Comparison of ENCODE assay signal across 9 mouse cellular contexts in genomic region chrX:151117432-151117831, GRCm38 (mm10). TPM values are rescaled to one million over a fixed set of nuclear protein-coding genes. Genes with fewer than 3 reads are reported as not detected.
A peak's percentile ranks its signal among the peaks of the same experiment; 100 is the strongest.
DNase-seq lines count a peak whose midpoint lies in the region; ATAC-seq and TF ChIP-seq lines count a peak whose summit lies in the region.
"Had no signal": no experiment of that assay in that cellular context is flagged by ENCODE, and none has a peak within 500 bp of the region (broad histone marks: within the 10 kb centered on the region; RNA-seq: fewer than 3 reads in every experiment).

No protein-coding gene starts in this region.

- 11% methylated on average over 2 of the region's 2 CpGs for WGBS in hindbrain, embryonic 11.5 days
- 7% methylated on average over 2 of the region's 2 CpGs for WGBS in hindbrain, embryonic 14.5 days
- 11% methylated on average over 2 of the region's 2 CpGs for WGBS in stomach, postnatal 0 days
- 9% methylated on average over 2 of the region's 2 CpGs for WGBS in hindbrain, embryonic 16.5 days

- H3K9ac ChIP-seq in hindbrain, embryonic 11.5 days (ENCODE audit: low read depth, low read length): no peak overlapping the region
- no peak overlapping the region for H3K9ac ChIP-seq in hindbrain, embryonic 14.5 days
- no peak overlapping the region for H3K9ac ChIP-seq in stomach, postnatal 0 days (ENCODE audit: low read length)
- H3K9ac ChIP-seq in hindbrain, embryonic 16.5 days (ENCODE audit: low read depth, low read length): no peak overlapping the region
- H3K9ac ChIP-seq: midbrain, embryonic 12.5 days had no signal

- no peak overlapping the region for H3K4me3 ChIP-seq in hindbrain, embryonic 11.5 days (ENCODE audit: low read depth, low read length)
- H3K4me3 ChIP-seq in hindbrain, embryonic 14.5 days (replicated peaks; ENCODE audit: low read length): no peak overlapping the region
- no peak overlapping the region for H3K4me3 ChIP-seq in cortical plate, adult 2 months (ENCODE audit: insufficient read depth, low read length)
- no peak overlapping the region for H3K4me3 ChIP-seq in stomach, postnatal 0 days (ENCODE audit: low read depth, low read length)
- H3K4me3 ChIP-seq in hindbrain, embryonic 16.5 days (ENCODE audit: low read length): no peak overlapping the region
- H3K4me3 ChIP-seq: hindbrain, embryonic 10.5 days; midbrain, embryonic 12.5 days had no signal

- no peak for TF ChIP-seq EP300 in stomach, postnatal 0 days (optimal IDR thresholded peaks at IDR 0.05)

- H3K36me3 ChIP-seq in hindbrain, embryonic 11.5 days (ENCODE audit: control insufficient read depth, insufficient read depth, low read length): no peaks in the 10 kb centered on the region
- H3K36me3 ChIP-seq in hindbrain, embryonic 14.5 days (replicated peaks; ENCODE audit: control insufficient read depth, insufficient read depth): no peaks in the 10 kb centered on the region
- no peaks in the 10 kb centered on the region for H3K36me3 ChIP-seq in stomach, postnatal 0 days (ENCODE audit: control insufficient read depth, insufficient read depth, low read length)
- H3K36me3 ChIP-seq in hindbrain, embryonic 16.5 days (ENCODE audit: control insufficient read depth, insufficient read depth, low read length): no peaks in the 10 kb centered on the region
- H3K36me3 ChIP-seq: hindbrain, embryonic 10.5 days; midbrain, embryonic 12.5 days had no signal

- H3K27me3 ChIP-seq in hindbrain, embryonic 11.5 days (ENCODE audit: control insufficient read depth, insufficient read depth, low read length): no peaks in the 10 kb centered on the region
- H3K27me3 ChIP-seq in hindbrain, embryonic 14.5 days (ENCODE audit: control insufficient read depth, insufficient read depth, low read length): no peaks in the 10 kb centered on the region
- no peaks in the 10 kb centered on the region for H3K27me3 ChIP-seq in stomach, postnatal 0 days (ENCODE audit: control insufficient read depth, insufficient read depth, low read length)
- H3K27me3 ChIP-seq in hindbrain, embryonic 16.5 days (replicated peaks; ENCODE audit: control insufficient read depth, insufficient read depth, low read length): no peaks in the 10 kb centered on the region
- H3K27me3 ChIP-seq: midbrain, embryonic 12.5 days had no signal

- no peaks in the 10 kb centered on the region for H3K4me1 ChIP-seq in hindbrain, embryonic 11.5 days (replicated peaks; ENCODE audit: control insufficient read depth, insufficient read depth, low read length)
- no peaks in the 10 kb centered on the region for H3K4me1 ChIP-seq in hindbrain, embryonic 14.5 days (replicated peaks; ENCODE audit: control insufficient read depth, insufficient read depth, low read length)
- H3K4me1 ChIP-seq in cortical plate, adult 2 months (ENCODE audit: control insufficient read depth, insufficient read depth, low read length): no peaks in the 10 kb centered on the region
- H3K4me1 ChIP-seq in stomach, postnatal 0 days (replicated peaks; ENCODE audit: control insufficient read depth, insufficient read depth): no peaks in the 10 kb centered on the region
- no peaks in the 10 kb centered on the region for H3K4me1 ChIP-seq in hindbrain, embryonic 16.5 days (ENCODE audit: control insufficient read depth, insufficient read depth, low read depth, low read length)
- H3K4me1 ChIP-seq: hindbrain, embryonic 10.5 days; midbrain, embryonic 12.5 days had no signal

- no peak for ATAC-seq in hindbrain, embryonic 11.5 days (ENCODE audit: low FRiP score)
- ATAC-seq in hindbrain, embryonic 14.5 days (ENCODE audit: low FRiP score): no peak
- ATAC-seq in stomach, postnatal 0 days (ENCODE audit: low FRiP score, low TSS enrichment): no peak
- no peak for ATAC-seq in hindbrain, embryonic 16.5 days

- peak; percentile 33 for TF ChIP-seq CTCF in cortical plate, adult 2 months (IDR thresholded peaks at IDR 0.05; ENCODE audit: extremely low read depth, insufficient read depth, low read length)
- peak; percentile 68 for TF ChIP-seq CTCF in stomach, postnatal 0 days (IDR thresholded peaks at IDR 0.05; ENCODE audit: low read depth)

- DNase-seq in hindbrain, embryonic 11.5 days (ENCODE audit: low spot score): peak; percentile 14
- no peak for DNase-seq in hindbrain, embryonic 14.5 days (ENCODE audit: low spot score)
- peak; percentile 5 for DNase-seq in thymus, postnatal 14 days
- DNase-seq in thymus, postnatal 0 days (ENCODE audit: low spot score): no peak
- no peak for DNase-seq in stomach, postnatal 0 days (ENCODE audit: low spot score)

- H3K9me3 ChIP-seq in hindbrain, embryonic 11.5 days (ENCODE audit: control insufficient read depth, low read length): no peaks in the 10 kb centered on the region
- H3K9me3 ChIP-seq in hindbrain, embryonic 14.5 days (ENCODE audit: control insufficient read depth, low read length): no peaks in the 10 kb centered on the region
- no peaks in the 10 kb centered on the region for H3K9me3 ChIP-seq in stomach, postnatal 0 days (ENCODE audit: control insufficient read depth, low read length)
- H3K9me3 ChIP-seq in hindbrain, embryonic 16.5 days (ENCODE audit: control insufficient read depth, low read length): no peaks in the 10 kb centered on the region
- H3K9me3 ChIP-seq: hindbrain, embryonic 10.5 days; midbrain, embryonic 12.5 days had no signal

- no peak overlapping the region for H3K27ac ChIP-seq in hindbrain, embryonic 11.5 days (ENCODE audit: low read depth, low read length)
- no peak overlapping the region for H3K27ac ChIP-seq in hindbrain, embryonic 14.5 days
- H3K27ac ChIP-seq in cortical plate, adult 2 months (ENCODE audit: insufficient read depth, low read length): no peak overlapping the region
- H3K27ac ChIP-seq in stomach, postnatal 0 days (replicated peaks): no peak overlapping the region
- no peak overlapping the region for H3K27ac ChIP-seq in hindbrain, embryonic 16.5 days (ENCODE audit: low read depth, low read length)
- H3K27ac ChIP-seq: hindbrain, embryonic 10.5 days; midbrain, embryonic 12.5 days had no signal

- no peak for TF ChIP-seq POLR2A in cortical plate, adult 2 months (IDR thresholded peaks at IDR 0.05; ENCODE audit: extremely low read depth, insufficient read depth, low read length)

- H3K4me2 ChIP-seq in hindbrain, embryonic 11.5 days (replicated peaks; ENCODE audit: low read depth, low read length): no peak overlapping the region
- no peak overlapping the region for H3K4me2 ChIP-seq in hindbrain, embryonic 14.5 days (replicated peaks)
- no peak overlapping the region for H3K4me2 ChIP-seq in stomach, postnatal 0 days (replicated peaks; ENCODE audit: low read depth)
- no peak overlapping the region for H3K4me2 ChIP-seq in hindbrain, embryonic 16.5 days (ENCODE audit: low read length)
- H3K4me2 ChIP-seq: midbrain, embryonic 12.5 days had no signal

RNA-seq across cellular contexts. Expression of gene Tsr2, which starts 21.1 kb away (rescaled TPM):
- polyA plus RNA-seq in hindbrain, embryonic 11.5 days (2014; fragmentation: Nextera tagmentation; extraction: Ambion mirVana): 39.1 and 43.1 TPM in 2 replicates
- polyA plus RNA-seq in hindbrain, embryonic 14.5 days (2014; fragmentation: Nextera tagmentation; extraction: Ambion mirVana): 32.1 and 32.5 TPM in 2 replicates
- polyA plus RNA-seq in thymus, postnatal 0 days (2015; fragmentation: Nextera tagmentation; extraction: Ambion mirVana): 26.6 and 28.7 TPM in 2 replicates
- polyA plus RNA-seq in cortical plate, adult 2 months (2012; rRNA removed): 60.0 and 65.9 TPM in 2 replicates
- polyA plus RNA-seq in stomach, postnatal 0 days (2015; fragmentation: Nextera tagmentation; extraction: Ambion mirVana): 16.3 and 16.9 TPM in 2 replicates
- 38.7 and 39.1 TPM in 2 replicates for polyA plus RNA-seq in hindbrain, embryonic 16.5 days (2015; fragmentation: Nextera tagmentation; extraction: Ambion mirVana)

Comparison
In these comparisons a context has a peak if more than half of its experiments do, and no peak if none do; other contexts are left out.
1. DNase-seq: peak in hindbrain, embryonic 11.5 days (single experiment) and thymus, postnatal 14 days (single experiment); none in hindbrain, embryonic 14.5 days (single experiment), thymus, postnatal 0 days (single experiment) and stomach, postnatal 0 days (single experiment).